Mouse (Mus musculus) lung, postnatal 25 days (tissue): ENCODE measurements around the gene Gjb4.

Experiments used
- DNase-seq: peaks from one replicate; pipeline ENCODE4 v3.0.0; 2022; ENCODE audit warnings: low spot score

The Gjb4 gene

DNA sequence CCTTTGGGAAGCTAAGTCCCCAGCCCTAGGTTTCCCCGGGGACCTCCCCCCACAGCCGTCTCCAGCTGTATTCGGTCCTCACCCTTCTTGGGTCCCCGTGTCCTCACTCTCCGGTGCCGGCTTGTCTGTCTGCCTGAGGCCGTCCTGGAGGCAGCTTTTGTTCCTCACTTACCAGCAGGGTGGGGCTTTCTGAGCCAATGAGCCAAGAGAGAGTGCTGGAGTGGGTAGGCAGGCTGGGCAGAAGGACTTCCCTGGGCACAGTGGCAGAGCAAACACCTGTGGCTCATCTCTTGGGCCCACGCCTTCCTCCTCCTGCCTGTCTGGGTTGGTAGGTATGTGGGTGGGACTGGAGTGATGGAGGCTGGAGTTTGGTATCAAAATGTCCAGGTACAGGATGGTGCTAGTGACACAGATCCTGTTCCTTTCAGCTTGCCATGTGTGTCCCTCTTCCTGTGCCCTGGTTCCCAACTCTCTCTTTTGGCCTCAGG is at the start of gene Gjb4:
Gene Gjb4 (minus strand): TSS at position 131 of the 488 bp plus-strand sequence.
- no peak for DNase-seq

DNA sequence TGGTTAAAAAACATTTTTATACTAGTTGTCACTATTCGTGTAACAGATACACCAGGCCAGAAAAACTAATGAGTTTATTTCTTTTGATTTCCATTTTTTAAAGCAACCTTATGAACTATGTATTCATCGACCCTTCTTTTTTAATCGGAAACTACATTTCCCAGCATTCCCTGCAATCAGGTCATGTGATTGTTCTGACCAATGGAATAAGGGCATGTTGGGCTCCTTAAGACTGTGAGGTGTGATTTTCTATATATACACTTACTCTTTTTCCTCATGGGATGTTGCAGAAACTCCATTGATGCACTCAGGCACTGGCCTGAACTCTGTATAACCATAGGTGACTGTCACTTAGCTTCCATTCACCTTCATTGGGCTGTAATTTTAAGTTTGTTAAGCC is 48.7 kb upstream of the Gjb4 start:
- DNase-seq: no peak

DNA sequence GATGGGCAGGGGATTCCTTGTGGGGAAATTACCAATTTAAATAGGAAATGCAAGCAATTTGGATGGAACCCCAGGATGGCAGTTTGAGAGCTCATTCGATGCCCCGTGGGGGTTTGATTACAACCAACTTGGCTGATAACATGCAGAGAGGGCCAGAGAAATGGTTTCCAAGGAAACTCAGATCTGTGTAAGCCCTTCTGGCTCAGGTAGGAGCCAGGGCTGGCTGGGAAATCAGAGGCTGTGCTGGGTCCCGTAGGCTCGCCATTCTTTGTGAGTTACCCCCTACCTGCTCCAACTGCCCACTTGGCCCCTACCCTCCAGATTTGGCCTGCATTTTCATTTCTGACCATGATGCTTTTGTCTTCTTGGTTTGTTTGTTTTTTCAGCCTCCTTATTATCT is 48.3 kb upstream of the Gjb4 start:
- DNase-seq: no peak

DNA sequence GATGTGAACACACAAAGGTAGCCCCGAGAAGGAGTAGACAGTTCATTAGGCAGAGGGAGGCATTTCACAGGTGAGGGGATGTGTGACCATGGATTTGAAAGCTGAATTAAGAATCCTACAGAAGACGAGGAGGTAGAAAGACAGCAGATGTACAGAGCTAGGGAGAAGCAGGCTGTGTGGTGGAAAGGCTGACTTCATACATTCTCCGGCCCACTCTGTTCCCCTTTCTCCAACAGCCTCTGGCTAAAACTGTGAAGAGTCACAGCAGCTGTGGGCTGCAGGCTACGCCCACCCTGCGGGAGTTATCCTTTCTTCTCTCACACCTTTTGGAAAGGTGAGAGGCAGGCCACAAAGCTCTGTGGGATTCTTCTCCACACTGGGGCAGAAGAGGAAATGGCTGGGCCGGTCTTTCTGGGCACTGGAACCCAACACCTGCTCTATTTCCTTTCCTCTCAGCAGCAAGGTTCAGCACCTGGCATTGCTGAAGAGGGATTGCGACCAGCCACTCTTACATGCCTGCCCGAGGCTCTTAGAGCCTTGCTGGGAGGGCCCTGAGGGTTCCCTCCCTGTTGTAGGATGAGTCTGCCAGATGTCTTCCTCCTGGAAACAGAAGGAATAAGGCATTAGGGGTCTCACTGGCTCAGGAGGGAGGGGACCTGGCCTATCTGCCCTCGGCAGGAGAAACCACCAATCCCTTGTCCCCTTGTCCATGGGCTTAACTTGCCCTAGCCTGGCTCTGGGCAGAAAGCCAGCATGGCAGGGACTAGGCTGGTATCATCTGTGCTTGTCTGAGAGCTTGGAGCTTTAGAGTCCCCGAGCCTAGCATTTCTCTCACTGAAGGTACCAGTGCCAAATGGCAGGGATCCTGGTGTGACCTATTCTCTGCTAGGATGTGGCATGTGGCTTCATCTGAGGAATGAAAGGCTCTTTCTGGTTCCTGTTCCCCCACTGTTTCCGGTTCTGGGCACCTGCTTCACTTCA is 46.6 kb upstream of the Gjb4 start:
- no peak for DNase-seq

DNA sequence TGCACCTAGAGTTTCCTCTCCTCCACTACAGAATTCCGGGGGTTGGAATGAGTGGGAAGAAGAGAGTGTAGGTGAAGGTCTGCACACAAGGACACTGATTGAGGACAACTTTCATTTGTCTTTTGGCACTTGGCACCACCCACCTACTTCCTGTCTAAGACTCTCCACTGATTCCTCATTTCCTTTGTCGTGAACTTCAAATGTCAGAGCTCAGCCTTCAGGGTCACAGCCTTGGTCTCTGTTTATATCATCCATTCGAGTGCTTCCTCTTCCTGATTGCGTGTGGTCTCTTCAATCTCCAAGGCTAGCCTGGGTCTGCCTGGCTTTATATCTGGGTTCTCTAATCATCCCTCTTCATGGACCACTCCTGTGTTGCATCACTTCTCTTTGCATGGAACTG is 41.7 kb upstream of the Gjb4 start:
- DNase-seq: no peak

DNA sequence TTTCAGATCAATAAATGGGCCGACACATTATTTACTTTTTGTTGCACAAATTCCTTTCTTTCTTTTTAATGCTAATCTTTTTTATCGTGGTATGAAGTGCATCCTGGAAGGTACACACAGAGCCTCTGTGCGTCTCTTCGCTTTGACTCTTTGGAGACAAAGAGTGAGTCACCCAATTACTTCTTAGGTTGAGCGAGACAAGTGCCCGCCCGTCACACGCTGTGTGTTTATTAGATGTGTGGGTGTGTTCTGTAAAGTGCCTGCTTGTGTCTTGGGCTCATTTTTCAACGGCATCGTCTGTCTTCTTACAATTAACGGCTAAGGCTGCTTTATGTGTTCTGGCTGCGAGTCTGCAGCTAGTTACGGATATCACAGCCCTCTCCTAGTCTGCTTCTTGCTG is 35.8 kb upstream of the Gjb4 start:
- no peak for DNase-seq

DNA sequence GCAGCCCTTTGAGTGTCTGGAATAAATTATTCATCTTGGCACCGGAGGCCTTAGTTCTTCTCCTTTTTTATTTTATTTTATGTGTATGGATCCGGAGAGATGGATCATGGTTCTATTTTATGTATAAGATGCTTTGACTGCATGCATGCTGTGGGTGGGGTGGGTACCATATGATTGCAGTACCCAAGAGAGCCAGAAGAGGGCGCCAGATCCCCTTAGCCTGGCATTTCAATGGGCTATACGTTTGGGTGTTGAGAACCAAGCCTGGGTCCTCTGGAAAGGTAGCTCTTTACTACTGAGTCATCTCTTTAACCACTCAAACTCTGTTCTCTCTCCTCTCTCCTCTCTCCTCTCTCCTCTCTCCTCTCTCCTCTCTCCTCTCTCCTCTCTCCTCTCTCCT is 23.5 kb upstream of the Gjb4 start:
- DNase-seq: no peak

DNA sequence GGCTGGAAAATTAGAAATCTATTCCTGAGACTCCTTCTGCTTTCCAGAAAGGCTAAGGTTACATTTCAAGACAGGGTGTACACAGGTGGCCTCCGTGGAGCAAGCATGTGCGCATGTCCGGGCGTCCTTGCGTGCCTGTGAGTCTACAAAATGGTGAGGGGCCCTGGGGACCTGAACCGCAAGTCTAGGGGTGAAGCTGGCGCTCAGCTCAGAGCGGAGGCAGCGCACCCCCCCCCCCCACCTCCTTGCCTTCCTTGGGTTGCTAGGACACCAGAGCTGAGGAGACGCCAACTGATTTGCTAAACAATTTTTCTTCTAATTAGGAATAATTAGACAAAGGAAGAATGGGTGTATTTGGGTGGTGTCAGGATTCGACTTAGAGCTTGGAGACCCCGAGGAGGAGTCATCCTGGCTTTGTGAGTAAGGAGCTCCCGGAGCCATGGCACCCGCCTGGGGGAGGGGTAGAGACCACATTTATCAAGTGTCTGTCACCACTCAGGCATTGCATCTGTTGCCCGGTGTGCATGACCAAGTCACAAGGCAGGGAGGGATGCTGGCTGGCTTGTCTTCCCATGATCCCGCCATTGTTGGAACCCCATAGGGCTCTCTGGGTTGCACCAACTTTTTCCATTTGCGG is 21.8 kb upstream of the Gjb4 start:
- no peak for DNase-seq

DNA sequence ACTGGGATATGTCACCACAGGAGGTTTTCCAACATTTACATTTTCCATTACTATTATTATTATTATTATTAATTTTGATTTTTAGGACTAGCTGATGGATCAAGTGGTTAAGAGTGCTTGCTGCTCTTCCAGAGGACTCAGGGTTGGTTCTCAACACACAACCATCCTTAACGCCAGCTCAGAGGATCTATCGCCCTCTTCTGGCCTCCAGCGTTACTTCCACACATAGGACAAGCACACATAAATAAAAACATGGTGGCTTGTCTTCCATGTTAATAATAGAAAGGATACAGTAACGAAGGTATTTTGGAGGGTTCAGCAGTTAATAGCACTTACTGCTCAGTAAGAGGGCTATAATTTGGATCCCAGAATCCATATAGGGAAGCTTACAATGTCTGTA is 20.8 kb upstream of the Gjb4 start:
- DNase-seq: no peak

DNA sequence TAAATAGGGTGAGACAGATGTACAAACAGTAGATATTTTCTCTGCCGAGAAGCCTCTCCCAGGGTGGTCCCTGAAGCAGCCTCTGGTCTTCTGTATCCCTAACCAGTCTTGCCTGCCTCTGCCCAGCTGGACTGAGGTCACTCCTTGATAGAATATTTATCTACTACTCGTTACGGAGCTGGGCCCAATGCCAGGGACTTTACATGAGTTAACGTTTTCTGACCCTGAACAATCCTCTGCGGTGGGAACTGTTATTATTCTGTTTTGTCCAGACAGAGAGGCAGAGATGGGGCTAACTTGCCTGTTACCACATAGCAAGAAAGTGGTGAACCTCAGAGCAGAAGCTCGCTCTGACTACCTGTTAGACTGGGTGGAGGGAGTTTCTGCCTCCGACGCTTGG is 19.6 kb upstream of the Gjb4 start:
- no peak for DNase-seq

DNA sequence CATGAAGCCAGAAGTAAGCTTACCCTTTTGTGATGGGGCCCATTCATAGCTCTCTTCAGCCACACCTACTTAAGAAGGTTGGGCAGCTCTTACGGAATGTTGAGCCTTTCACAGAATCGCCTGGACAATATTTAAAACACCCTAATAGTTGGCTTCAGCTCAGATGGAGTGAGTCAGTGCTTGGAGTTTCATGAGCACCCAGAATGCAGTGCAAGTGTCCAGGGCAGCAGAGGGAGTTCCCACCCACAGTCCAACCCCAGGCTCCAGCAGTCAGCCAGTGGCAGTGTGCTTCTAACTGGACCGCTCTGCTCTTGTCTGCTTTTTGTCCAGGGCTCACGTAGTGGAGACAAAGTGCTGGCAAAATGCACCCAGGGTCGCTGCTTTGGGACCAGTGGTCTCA is 17.7 kb upstream of the Gjb4 start:
- DNase-seq: peak; percentile 53

DNA sequence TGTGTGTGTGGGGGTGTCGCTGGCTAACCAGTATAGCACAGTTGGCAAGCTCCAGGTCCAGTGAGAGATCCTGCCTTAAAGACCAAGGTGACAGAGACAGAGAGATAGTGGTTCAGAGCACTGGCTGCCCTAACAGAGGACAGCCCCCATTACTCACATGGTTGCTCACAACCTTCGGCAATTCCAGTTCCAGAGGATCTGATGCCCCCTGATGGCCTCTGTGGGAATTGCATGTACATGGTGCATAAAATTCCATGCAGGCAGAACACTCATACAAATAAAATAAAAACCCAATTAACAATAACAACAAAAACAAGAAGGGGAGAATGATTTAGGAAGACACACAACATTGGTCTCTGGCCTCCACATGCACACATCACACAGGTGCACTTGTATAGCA is 16.6 kb upstream of the Gjb4 start:
- no peak for DNase-seq

DNA sequence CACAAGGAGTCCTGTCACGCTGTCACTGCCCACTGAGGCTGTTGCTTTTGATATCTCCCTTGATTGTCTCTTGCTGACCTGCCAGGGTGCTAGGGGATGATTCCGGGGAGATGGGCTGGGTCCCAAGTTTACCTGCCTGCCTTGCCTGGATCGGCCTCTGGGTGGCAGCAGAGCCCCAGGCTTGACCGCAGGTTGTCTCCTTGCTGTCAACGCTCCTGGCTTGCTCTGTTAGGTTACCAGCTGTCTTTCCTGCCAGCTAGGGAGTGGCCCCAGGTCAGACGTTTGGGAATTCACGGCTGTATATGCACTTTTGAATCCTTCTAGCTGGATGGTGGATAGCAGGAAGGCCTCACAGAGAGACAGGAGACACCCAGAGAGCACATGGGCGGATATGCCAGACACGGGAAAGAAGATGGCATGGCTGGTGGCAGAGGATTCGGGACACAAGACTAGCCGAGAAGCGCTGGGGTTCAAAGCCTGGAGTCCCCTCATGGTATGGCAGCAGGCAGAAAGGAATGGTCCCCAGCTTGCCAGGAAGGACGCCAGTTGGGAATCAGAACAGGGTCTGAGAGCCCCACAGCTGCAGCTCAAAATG is 14.6 kb upstream of the Gjb4 start:
- DNase-seq: peak; percentile 50

DNA sequence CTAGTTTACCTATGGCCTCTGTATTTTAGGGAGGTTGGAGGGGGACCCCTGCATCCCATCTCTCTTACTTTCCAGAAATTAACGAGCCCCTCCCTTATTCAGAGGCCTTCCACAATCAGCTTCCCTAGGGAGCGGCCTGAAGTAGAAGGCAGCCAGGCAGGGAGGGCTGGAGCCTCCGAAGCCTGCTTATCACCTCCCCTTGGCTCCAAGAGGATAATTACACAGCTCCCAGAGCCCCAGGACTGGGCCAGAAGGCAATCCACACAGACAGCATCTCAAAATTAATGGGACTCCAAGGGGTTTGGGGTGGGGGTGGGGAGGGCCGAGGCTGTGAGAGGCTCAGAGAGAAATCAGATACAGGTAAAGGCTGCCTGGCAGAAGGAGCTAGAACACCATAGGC is 12.0 kb upstream of the Gjb4 start:
- no peak for DNase-seq

DNA sequence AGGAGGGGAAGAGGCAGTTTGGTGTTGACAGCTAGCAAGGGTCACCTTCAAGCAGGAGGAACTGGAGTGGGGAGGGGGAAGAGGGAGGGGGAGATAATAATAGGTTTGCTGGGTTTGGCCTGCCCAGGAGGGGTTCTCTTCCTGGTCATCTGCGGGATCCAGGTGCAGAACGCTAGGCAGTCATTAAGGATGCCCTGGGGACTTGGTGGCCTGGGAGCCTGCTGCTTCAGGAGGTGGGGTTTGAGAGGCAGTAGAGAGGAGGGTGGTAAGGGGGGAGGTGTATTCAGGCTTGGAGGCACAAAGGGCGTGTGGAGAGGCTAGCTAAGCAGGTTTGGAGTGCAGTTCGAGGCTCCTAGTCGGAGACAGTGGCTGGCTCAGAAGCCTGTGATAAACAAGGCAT is 11.6 kb upstream of the Gjb4 start:
- no peak for DNase-seq

DNA sequence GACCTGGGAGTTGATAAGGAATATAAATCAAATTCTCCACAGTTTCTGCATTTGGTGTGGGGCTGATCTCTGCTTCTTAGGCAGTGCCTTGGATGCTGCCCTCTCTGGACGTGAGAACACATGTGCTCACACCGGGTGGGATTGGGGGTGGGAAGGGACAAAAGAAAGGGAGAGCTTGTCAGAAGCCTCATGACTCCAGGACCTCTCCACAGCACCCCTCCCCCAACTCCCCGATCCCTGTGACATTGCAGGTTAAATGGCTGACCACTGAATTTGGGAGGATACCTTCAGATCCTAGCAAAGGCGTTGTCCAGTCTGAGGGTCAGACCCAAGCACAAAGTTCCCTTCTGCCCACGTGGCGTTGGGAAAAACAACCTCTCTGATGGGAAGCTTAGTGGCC is 10.6 kb upstream of the Gjb4 start:
- no peak for DNase-seq

DNA sequence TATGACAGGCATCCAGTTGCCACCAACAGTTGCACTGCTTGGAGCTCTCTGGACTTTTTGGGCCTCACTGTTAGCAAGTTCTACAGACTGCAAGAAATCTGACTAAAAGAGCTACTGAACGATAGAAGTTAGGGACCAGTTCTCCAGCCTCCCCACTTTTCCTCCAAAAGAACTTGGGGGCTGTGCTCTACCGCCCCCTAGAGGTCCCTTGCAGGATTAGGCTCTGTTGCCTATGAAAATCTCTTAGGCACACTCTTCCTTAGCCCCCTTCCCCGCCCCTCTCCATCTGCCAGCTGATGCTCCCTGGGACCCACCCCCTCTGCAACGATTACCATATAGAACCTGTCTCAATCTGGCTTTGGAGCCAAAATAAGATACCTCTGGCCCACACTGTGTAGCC is 9.4 kb upstream of the Gjb4 start:
- DNase-seq: peak; percentile 5

DNA sequence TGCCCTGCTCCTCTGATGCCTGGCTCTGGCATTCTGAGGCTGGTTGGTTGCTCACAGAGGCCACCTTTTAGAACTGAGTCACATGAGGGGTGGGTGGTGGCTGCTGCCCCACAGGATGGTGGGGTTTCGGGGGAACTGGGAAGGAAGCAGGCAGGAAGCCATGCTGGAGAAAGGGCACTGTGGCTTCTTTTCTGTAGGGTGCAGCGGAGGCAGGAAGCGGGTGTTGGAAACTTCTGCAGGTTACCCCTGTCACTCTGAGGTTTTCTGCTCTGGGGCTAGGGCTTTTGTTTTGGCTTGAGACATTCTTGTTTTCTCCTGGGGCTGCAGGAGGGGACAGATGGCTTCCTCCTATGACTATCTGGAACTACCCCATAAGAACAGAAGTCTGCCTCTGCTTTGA is 8.6 kb upstream of the Gjb4 start:
- DNase-seq: no peak

DNA sequence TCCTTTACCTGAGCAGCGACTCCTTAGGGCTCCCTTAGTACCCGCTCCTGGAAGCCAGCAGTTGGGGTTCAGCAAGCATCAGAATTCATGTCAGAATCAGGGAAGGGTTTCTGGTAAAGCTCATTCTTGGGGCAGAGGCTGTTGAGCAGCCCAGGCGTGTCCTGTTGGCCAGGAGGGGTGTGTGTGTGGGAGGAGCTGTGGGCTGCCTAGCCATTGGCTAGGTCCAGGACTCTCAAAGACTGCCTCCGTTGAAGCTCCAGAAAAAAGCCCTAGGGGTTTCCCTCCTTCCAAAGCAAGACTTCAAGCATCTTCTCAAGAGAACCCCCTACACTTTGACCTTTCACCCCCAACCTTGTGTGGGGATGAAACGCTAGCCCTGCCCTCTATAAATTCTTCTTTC is 4.1 kb upstream of the Gjb4 start, which contains the start of gene Gjb5:
Gene Gjb5 (minus strand): TSS at position 164 of the 400 bp plus-strand sequence.
- peak; percentile 16 for DNase-seq

DNA sequence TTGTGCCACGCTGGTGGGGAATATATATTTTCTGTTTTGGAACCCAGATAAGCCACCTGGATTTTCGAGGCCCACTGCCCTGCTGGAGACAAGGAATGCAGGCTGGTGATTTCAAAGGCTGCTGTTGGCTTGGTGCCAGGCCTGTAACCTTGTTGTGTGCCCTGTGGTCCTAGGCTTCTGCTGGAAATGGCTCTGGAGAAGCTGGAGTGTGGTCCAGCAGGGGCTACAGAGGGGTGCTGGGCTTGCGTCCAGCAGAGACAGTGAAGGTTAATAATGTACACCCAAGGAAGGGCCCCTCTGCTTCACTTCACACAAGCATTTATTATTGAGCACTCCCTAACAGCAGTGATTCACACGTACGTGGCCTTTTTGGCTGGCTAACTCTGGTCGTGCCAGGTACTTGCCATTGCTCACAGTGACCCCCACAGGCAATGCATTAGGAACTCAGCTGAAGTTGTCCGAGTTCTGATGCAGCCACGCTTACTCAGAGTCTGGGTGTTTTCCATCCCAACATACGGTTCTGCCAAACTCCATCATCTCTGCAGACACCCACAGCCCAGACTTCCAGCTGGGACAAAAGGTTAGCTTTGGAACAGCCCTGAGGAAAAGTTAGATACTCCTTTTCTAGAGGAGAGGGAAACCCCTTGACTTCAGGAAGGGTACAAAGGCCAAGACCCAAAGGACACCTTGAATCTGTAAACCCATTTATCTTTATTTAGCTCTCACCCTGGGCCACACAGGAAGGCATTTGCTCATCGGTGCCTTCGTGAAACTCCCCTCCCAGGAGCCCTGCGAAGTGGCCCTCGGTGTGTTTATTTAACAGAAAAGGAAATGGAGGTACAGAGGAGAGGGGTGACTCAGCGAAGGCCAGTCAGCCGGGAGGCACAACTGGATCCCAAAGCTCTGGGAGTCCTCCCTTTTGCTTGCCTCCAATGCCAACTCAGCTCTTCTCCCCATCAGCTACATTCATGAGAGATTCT is 915 bp upstream of the Gjb4 start:
- DNase-seq: no peak

DNA sequence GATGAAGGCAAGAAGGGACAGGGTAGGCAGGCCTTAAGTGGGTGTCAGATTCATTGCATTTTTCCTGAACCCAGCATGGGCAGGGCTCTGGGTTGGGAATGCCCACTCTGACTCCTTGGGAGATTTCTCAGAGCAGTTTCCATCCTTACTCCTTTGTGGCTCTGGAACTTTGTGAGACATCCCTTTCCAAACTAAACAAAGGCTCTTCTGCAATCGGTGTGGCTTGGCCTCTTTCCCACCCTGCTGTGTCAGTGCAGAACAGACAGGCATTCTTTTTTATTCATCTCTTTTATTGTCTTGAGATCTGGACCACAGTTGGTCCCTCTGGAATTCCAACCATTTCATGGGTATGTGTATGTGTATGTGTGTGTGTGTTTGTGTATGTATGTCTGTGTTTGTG is 1.3 kb downstream of the Gjb4 start:
- DNase-seq: no peak
